Mouse (Mus musculus): Measurements from ENCODE around the gene N4bp1. TPM values are rescaled to one million over a fixed set of nuclear protein-coding genes. Genes with fewer than 3 reads are reported as not detected.

The N4bp1 gene
- total and polyA plus RNA-seq, 3 experiments: 12.2 to 15.6 (median 12.8) TPM

- dilution Hi-C loops (cut with MboI; ENCODE audit: extremely low pct_ligation_motif_present, extremely low pct_unique_long_range_greater_than_20kb, low sequenced_read_pairs) (no loop called here), in situ Hi-C loops (cut with MboI; ENCODE audit: low pct_ligation_motif_present, low pct_unique_long_range_greater_than_20kb, low sequenced_read_pairs) (loop anchor here (25.0 kb wide), 1 partner anchor 1223 kb away; no protein-coding TSS in a partner anchor)
Observed at GRCm38 (mm10) chr8:86910250-86910649, 25.2 kb upstream of the N4bp1 start.

GRCm38 (mm10) chr8:86908536-86908935 lies 23.5 kb upstream of the N4bp1 start:
- Histone ChIP-seq H3K27me3 (replicated peaks) (no peaks in the 10 kb centered on the region), H3K4me1 (ENCODE audit: control insufficient read depth in 1 of 2, insufficient read depth in 2 of 2) (peaks cover 0 to 13% of the 10 kb centered on the region in 2 experiments; a peak in 2 of 4 replicates), H3K27ac (ENCODE audit: insufficient read depth, low read depth) (no peak overlapping the region), H3K79me2 (replicated peaks; ENCODE audit: control insufficient read depth, extremely low read depth, insufficient read depth, poor library complexity, severe bottlenecking) (no peaks in the 10 kb centered on the region), H3K36me3 (replicated peaks in 1 of 2; ENCODE audit: control insufficient read depth in 1 of 2, insufficient read depth in 1 of 2, low read length in 1 of 2) (no peaks in the 10 kb centered on the region), H3K9ac (ENCODE audit: insufficient read depth, low read depth) (no peak overlapping the region), H3K4me2 (ENCODE audit: insufficient read depth, low read depth, poor library complexity, severe bottlenecking) (no peak overlapping the region), H3K9me3 (replicated peaks; ENCODE audit: low read length) (peaks cover 3% of the 10 kb centered on the region), H3K4me3 (replicated peaks in 1 of 3; ENCODE audit: low read depth in 2 of 3, low read length in 2 of 3, poor library complexity in 1 of 3) (no peak overlapping the region)
- dilution Hi-C loops (cut with MboI; ENCODE audit: extremely low pct_ligation_motif_present, extremely low pct_unique_long_range_greater_than_20kb, low sequenced_read_pairs) (no loop called here), in situ Hi-C loops (cut with MboI; ENCODE audit: low pct_ligation_motif_present, low pct_unique_long_range_greater_than_20kb, low sequenced_read_pairs) (loop anchor here (5.0 to 25.0 kb wide), 4 partner anchors 114 to 1221 kb away; no protein-coding TSS in a partner anchor)
- TF ChIP-seq SMC3 (IDR thresholded peaks at IDR 0.05; ENCODE audit: low read depth, low read length) (peak; percentile 79), ZC3H11A (IDR thresholded peaks at IDR 0.05; ENCODE audit: low read depth, low read length) (peak; percentile 73), CTCF (conservative IDR thresholded peaks at IDR 0.05 in 1 of 2, IDR thresholded peaks at IDR 0.05 in 1 of 2; ENCODE audit: low read depth in 2 of 2, low read length in 2 of 2) (peak; percentile 82 to 90), RAD21 (IDR thresholded peaks at IDR 0.05; ENCODE audit: low read depth, low read length) (peak; percentile 97), PAX5 (IDR thresholded peaks at IDR 0.05; ENCODE audit: low read length) (no peak), MXI1 (IDR thresholded peaks at IDR 0.05; ENCODE audit: low read depth, low read length) (no peak), MAX (IDR thresholded peaks at IDR 0.05; ENCODE audit: low read length) (no peak), BHLHE40 (IDR thresholded peaks at IDR 0.05; ENCODE audit: low read depth, low read length) (no peak), ZNF384 (IDR thresholded peaks at IDR 0.05; ENCODE audit: low read depth, low read length) (peak; percentile 66; the same call in 1 of the 2 replicates), KAT2A (IDR thresholded peaks at IDR 0.05; ENCODE audit: insufficient replicate concordance, low read length) (no peak), SIN3A (IDR thresholded peaks at IDR 0.05; ENCODE audit: low read length) (no peak), RCOR1 (conservative IDR thresholded peaks at IDR 0.05; ENCODE audit: low read depth, low read length) (no peak)
- peak; percentile 60 for DNase-seq (ENCODE audit: extremely low read depth)

More at GRCm38 (mm10) chr8:86910250-86910649, 25.2 kb upstream of the N4bp1 start:
- no peak overlapping the region for H3K9ac ChIP-seq (ENCODE audit: insufficient read depth, low read depth)
- H3K4me3 ChIP-seq (replicated peaks in 1 of 3; ENCODE audit: low read depth in 2 of 3, low read length in 2 of 3, poor library complexity in 1 of 3): no peak overlapping the region
- H3K36me3 ChIP-seq (replicated peaks in 1 of 2; ENCODE audit: control insufficient read depth in 1 of 2, insufficient read depth in 1 of 2, low read length in 1 of 2): no peaks in the 10 kb centered on the region
- no peak for TF ChIP-seq MAFK (IDR thresholded peaks at IDR 0.05; ENCODE audit: insufficient replicate concordance, low read length)
- TF ChIP-seq ETS1 (conservative IDR thresholded peaks at IDR 0.05; ENCODE audit: low read depth, low read length): no peak
- TF ChIP-seq ELF1 (IDR thresholded peaks at IDR 0.05; ENCODE audit: low read depth, low read length): no peak
- TF ChIP-seq MAZ (IDR thresholded peaks at IDR 0.05; ENCODE audit: low read depth, low read length): no peak
- no peak for TF ChIP-seq IRF4 (IDR thresholded peaks at IDR 0.05; ENCODE audit: low read depth, low read length)
- TF ChIP-seq JUND (conservative IDR thresholded peaks at IDR 0.05; ENCODE audit: low read depth, low read length): no peak
- TF ChIP-seq JUN (IDR thresholded peaks at IDR 0.05; ENCODE audit: insufficient read depth, low read depth, low read length): no peak
- TF ChIP-seq CHD1 (IDR thresholded peaks at IDR 0.05; ENCODE audit: low read depth, low read length): no peak
- TF ChIP-seq USF1 (IDR thresholded peaks at IDR 0.05; ENCODE audit: low read depth, low read length): no peak
- TF ChIP-seq RAD21 (IDR thresholded peaks at IDR 0.05; ENCODE audit: low read depth, low read length): no peak
- TF ChIP-seq ZMIZ1 (IDR thresholded peaks at IDR 0.05; ENCODE audit: low read depth, low read length): no peak
- no peak for TF ChIP-seq SIN3A (IDR thresholded peaks at IDR 0.05; ENCODE audit: low read length)
- no peak for TF ChIP-seq ZC3H11A (IDR thresholded peaks at IDR 0.05; ENCODE audit: low read depth, low read length)
- no peak for TF ChIP-seq TBP (conservative IDR thresholded peaks at IDR 0.05; ENCODE audit: low read depth, low read length)
- peaks cover 3% of the 10 kb centered on the region for H3K9me3 ChIP-seq (replicated peaks; ENCODE audit: low read length)
- H3K27ac ChIP-seq (ENCODE audit: insufficient read depth, low read depth): no peak overlapping the region
- H3K27me3 ChIP-seq (replicated peaks): no peaks in the 10 kb centered on the region
- H3K4me1 ChIP-seq (ENCODE audit: control insufficient read depth in 1 of 2, insufficient read depth in 2 of 2): peaks cover 0 to 13% of the 10 kb centered on the region in 2 experiments; a peak in 2 of 4 replicates
- H3K4me2 ChIP-seq (ENCODE audit: insufficient read depth, low read depth, poor library complexity, severe bottlenecking): no peak overlapping the region
- DNase-seq (ENCODE audit: extremely low read depth): no peak
- H3K79me2 ChIP-seq (replicated peaks; ENCODE audit: control insufficient read depth, extremely low read depth, insufficient read depth, poor library complexity, severe bottlenecking): no peaks in the 10 kb centered on the region

All from CH12.LX (cell line).